Mouse (Mus musculus) liver, embryonic 14.5 days (tissue): ENCODE results near the gene Hcn4.

Source experiments
- CTCF ChIP-seq: IDR thresholded peaks from 2 replicates; pipeline ENCODE4 v1.5.1; 2016; ENCODE audit warnings: antibody characterized with exemption, low read depth, control low read depth
- EP300 ChIP-seq: IDR thresholded peaks from 2 replicates; pipeline ENCODE4 v1.6.1; 2016; ENCODE audit warnings: antibody characterized with exemption, low read depth

DNA sequence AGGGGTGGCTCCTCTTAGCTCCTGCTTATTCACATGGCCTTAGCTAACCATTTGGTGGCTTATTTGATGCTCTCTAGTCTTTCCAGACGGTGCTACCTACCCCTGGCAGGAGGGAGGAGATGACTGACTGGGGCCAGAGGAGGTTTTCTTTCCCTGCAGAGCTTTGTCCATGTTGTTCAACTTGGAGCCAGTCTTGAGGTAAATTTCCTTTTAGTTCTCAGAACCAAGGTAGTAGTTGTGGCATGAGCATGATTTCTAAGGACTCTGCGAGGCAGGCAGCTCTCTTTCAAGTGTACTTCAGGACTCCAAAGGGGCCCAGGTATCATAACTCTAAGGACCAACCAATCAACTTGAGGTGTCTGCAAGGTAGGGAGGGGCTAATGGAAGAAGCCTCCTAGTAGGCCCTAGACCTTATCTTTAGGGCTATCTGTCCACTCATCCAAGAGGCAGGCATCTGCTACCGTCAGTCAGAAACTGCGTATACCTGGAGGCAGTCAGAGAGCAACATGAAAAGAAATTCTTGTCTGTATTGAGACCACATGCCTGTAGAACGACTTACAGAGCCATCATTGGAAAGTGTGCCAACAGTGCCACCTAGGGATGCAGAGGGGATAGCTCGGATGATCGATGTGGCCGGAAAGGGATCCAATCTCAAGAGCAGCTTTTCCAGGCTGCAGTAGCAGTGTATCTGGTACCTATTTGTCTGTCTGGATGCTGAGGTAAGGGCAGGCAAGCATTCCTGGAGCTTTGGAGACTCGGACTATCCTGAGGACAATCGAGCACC is 50.5 kb downstream of the Hcn4 start:
- TF ChIP-seq EP300, result no peak
- TF ChIP-seq CTCF, result peak; percentile 79
